Mouse (Mus musculus) G1E (cell line): ENCODE data around the gene Insl3. TPM values are rescaled to one million over a fixed set of nuclear protein-coding genes. Genes with fewer than 3 reads are reported as not detected.

ENCODE experiments used
- ATAC-seq: 2 replicates; pipeline ENCODE4 v1.8.0; 2016; ENCODE audit warnings: mild to moderate bottlenecking; ENCODE audit not compliant: insufficient number of reproducible peaks, poor library complexity, low FRiP score, severe bottlenecking; ENCODE audit errors: extremely low read depth
- DNase-seq: peaks from one replicate; pipeline ENCODE4 v3.0.0; 2012; ENCODE audit warnings: low spot score
- H3K27me3 ChIP-seq: 2 replicates; pipeline ENCODE4 v1.6.1; 2012; ENCODE audit warnings: mild to moderate bottlenecking, low read length, inconsistent platforms; ENCODE audit not compliant: insufficient read depth
- H3K36me3 ChIP-seq: replicated peaks from 2 replicates; pipeline ENCODE3; 2012; ENCODE audit warnings: mild to moderate bottlenecking, inconsistent platforms
- H3K4me1 ChIP-seq: 2 replicates; pipeline ENCODE4 v1.6.1; 2012; ENCODE audit warnings: low read depth, low read length, inconsistent platforms, mixed read lengths; ENCODE audit not compliant: insufficient read depth
- H3K4me3 ChIP-seq: 2 replicates; pipeline ENCODE4 v1.5.1; 2012; ENCODE audit warnings: low read depth, mild to moderate bottlenecking, inconsistent platforms, low read length, moderate library complexity, mixed read lengths
- H3K9me3 ChIP-seq: replicated peaks from 2 replicates; pipeline ENCODE4 v1.6.1; 2012; ENCODE audit warnings: inconsistent platforms
- CTCF ChIP-seq: IDR thresholded peaks from 2 replicates; pipeline ENCODE4 v1.5.1; 2012; ENCODE audit warnings: low read depth, low read length, inconsistent platforms, mixed read lengths
- GATA1 ChIP-seq: IDR thresholded peaks from 2 replicates; pipeline ENCODE4 v1.6.1; 2012; ENCODE audit warnings: borderline replicate concordance, low read length, inconsistent platforms, mixed read lengths
- GATA2 ChIP-seq: IDR thresholded peaks from 2 replicates; pipeline ENCODE4 v1.6.1; 2012; ENCODE audit warnings: low read depth, low read length, inconsistent platforms, borderline replicate concordance
- POLR2AphosphoS5 ChIP-seq: IDR thresholded peaks from 2 replicates; pipeline ENCODE4 v1.6.1; 2012; ENCODE audit warnings: low read depth, low read length, inconsistent platforms; ENCODE audit not compliant: insufficient replicate concordance
- TAL1 ChIP-seq: conservative IDR thresholded peaks from 2 replicates; pipeline ENCODE4 v1.6.1; 2012; ENCODE audit warnings: low read depth, low read length, inconsistent platforms, mixed read lengths
- polyA plus RNA-seq: library from polyadenylated mRNA; stranded (reverse); fragments of >175 nt; gene quantifications from 2 replicates; pipeline ENCODE4 v1.2.3, GENCODE M21; 2012
- total RNA-seq, 2 experiments: library from RNA; stranded (forward) in 1 of 2; stranded (reverse) in 1 of 2; fragments of 200-1000 nt in 1 of 2; fragments of >200 nt in 1 of 2; fragmentation: Nextera tagmentation in 1 of 2; gene quantifications; 2 replicates each; pipeline ENCODE4 v1.2.3; 2014 to 2017

Gene Insl3
- total and polyA plus RNA-seq, 3 experiments: 2.7 to 35.3 (median 3.4) TPM

DNA sequence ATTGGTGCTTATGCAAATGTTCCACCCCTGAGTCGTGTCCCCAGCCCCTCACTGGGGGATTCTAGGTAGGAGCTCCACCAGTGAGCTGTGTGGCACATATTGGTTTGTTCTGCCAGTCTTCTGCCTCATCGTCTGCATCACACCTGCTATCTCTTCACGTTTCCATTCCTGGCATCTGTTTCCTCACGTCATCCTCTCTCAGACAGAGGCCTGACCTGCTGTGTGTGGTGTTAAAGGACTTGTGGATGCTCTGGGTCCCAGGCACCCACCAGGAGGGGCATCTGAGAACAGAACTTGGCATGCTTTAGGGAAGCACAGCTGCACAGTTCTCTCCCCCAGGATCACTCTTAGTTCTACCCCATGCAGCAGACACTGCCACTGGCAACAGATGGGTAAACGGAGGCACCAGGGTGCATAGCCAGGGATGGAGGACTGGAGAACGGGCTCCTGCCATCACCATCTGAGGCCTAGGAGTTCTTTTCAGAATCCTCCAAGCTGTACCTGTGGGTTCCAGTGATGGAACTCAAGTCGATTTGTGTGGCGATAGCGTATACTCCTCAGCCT lies 13.5 kb upstream of the Insl3 start:
- Histone ChIP-seq H3K4me3 (peak overlapping the region; percentile 82; the same call in 1 of the 2 replicates), H3K27me3 (peaks cover 7% of the 10 kb centered on the region; the same call in 1 of the 2 replicates), H3K36me3 (peaks cover 34% of the 10 kb centered on the region), H3K4me1 (peaks cover 52% of the 10 kb centered on the region), H3K9me3 (peaks cover 15% of the 10 kb centered on the region)
- DNase-seq (no peak), ATAC-seq (no peak)
- TF ChIP-seq CTCF: no peak
- TF ChIP-seq POLR2AphosphoS5: no peak
- TF ChIP-seq TAL1: no peak
- TF ChIP-seq GATA1: no peak
- no peak for TF ChIP-seq GATA2

DNA sequence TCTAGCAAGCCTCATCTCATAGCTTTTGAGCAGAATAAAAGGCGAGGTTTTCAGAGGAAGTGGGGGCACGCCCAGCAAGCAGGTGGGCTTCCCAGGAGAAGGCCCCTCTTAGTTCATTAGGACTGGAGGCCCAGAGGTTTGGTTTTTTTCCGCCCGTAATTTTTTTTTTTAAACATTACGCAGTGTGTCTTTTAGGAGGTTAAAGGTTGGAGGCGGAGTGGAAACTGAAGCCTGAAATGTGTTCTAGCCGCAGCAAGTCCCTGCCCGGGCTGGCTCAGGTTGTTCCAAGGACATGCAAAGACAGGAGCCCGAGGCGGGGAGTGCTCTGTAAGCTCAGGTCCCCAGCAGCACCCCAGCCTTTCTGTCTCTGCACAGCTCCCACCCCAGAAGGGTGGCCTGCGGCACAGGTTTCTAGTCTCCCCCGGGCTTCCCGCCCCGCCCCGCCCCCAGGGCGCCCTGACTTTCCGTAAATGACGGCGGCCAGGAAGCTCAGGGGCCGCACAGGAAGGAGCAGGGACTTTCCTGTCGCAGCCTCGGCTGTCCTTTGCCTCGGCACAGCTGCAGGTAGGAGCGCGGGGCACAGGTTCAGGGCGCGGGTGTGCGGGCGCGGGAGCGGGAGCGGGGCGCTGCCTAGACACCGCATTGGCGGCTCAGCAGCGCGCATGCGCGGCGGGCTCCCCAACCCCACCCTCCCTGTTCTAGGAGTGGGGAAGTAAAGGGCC lies 12.8 kb upstream of the Insl3 start, which contains the start of gene Jak3:
TSS of gene Jak3 (plus strand) at position 277 of the 722 bp plus-strand sequence.
- Histone ChIP-seq H3K4me3 (peak within 1 kb of the TSS; percentile 82), H3K36me3 (peaks cover 40% of the 10 kb centered on the region), H3K27me3 (peaks cover 2% of the 10 kb centered on the region; the same call in 1 of the 2 replicates), H3K9me3 (peaks cover 15% of the 10 kb centered on the region), H3K4me1 (peaks cover 46% of the 10 kb centered on the region)
- ATAC-seq: no peak
- peak; percentile 87 for DNase-seq
- TF ChIP-seq CTCF: no peak
- no peak for TF ChIP-seq GATA1
- no peak for TF ChIP-seq POLR2AphosphoS5
- TF ChIP-seq GATA2: no peak
- no peak for TF ChIP-seq TAL1

DNA sequence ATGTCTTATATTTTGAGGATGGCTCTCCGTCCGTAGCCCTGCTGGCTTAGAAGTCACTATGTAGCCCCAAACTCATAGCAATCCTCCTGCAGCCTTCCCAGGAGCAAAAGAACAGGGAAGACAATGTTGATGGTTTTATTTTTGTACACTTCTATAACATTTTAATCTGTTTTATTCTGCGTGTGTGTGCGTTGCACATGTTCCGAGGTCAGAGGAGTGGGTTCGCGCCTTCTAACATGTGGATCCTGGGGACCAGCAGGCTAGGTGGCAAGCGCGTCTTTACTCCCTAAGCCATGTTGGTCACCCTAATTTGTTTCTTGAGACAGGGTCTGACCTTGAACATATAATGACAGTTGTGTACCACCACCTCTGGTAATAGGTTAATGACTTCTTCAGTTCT lies 12.2 kb upstream of the Insl3 start:
- peaks cover 15% of the 10 kb centered on the region for H3K9me3 ChIP-seq
- H3K4me3 ChIP-seq: peak overlapping the region; percentile 82
- DNase-seq: no peak
- peaks cover 41% of the 10 kb centered on the region for H3K4me1 ChIP-seq
- no peak for ATAC-seq
- TF ChIP-seq GATA2: no peak
- TF ChIP-seq CTCF: no peak
- TF ChIP-seq TAL1: no peak
- TF ChIP-seq POLR2AphosphoS5: no peak
- no peak for TF ChIP-seq GATA1
- peaks cover 46% of the 10 kb centered on the region for H3K36me3 ChIP-seq
- H3K27me3 ChIP-seq: no peaks in the 10 kb centered on the region

DNA sequence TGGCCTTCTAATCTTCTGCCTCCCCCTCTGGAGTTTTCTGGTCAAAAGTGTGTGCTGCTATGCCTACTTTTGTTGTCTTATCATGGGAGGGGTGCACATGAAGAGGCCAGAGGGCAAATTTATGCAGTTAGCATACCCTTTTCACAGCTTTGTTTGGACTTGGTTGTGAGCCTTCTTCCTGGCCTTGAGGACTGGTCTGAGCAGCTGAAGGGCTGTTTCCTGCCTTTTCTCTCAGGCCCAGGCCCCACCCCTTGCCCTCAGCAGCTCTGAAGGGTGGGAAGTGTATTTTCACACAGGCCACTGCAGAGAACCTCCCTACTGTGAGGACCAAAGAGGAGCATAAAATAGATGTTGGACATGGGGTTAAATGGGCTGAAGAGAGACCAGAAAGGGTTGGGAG lies 11.5 kb upstream of the Insl3 start:
- TF ChIP-seq POLR2AphosphoS5 (no peak), CTCF (no peak), GATA1 (no peak), GATA2 (no peak), TAL1 (no peak)
- peak; percentile 39 for DNase-seq
- Histone ChIP-seq H3K27me3 (no peaks in the 10 kb centered on the region), H3K4me3 (peak overlapping the region; percentile 20; the same call in 1 of the 2 replicates), H3K4me1 (peaks cover 33% of the 10 kb centered on the region), H3K36me3 (peaks cover 54% of the 10 kb centered on the region), H3K9me3 (peaks cover 15% of the 10 kb centered on the region)
- ATAC-seq: no peak

DNA sequence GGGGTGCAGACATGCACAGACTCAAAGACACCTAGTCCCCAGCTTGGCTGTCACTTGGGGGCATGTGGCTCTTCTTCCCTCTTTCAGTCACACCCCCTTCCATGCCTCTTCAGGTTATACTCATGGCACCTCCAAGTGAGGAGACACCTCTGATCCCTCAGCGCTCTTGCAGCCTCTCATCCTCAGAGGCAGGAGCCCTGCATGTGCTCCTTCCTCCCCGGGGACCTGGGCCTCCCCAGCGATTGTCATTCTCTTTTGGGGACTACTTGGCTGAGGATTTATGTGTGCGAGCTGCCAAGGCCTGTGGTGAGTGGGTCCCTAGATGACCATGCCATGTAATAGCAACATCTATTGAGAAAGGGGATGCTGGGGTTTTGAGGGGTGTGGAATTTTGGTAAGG lies 10.8 kb upstream of the Insl3 start:
- H3K4me1 ChIP-seq: peaks cover 30% of the 10 kb centered on the region

DNA sequence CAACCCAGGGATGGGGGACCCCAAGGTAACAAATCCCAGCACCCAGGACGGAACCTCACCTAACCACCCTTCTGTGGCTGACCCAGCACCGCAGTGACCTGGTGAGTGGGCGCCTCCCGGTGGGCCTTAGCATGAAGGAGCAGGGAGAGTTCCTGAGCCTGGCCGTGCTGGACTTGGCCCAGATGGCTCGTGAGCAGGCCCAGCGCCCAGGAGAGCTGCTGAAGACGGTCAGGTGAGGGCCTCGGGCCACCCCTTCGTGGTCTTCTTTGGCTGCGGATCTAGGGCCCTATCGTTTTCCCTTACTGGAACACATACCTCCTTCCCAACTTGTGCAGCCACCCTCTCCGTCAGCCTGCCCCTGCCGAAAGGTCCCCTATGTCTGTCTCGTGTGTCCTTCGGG lies 9.9 kb upstream of the Insl3 start:
- no peak for TF ChIP-seq GATA2
- TF ChIP-seq POLR2AphosphoS5: no peak
- TF ChIP-seq GATA1: no peak
- TF ChIP-seq CTCF: no peak
- no peak for TF ChIP-seq TAL1
- H3K4me3 ChIP-seq: peak overlapping the region; percentile 9; the same call in 1 of the 2 replicates
- no peak for ATAC-seq
- no peaks in the 10 kb centered on the region for H3K27me3 ChIP-seq
- H3K36me3 ChIP-seq: peaks cover 69% of the 10 kb centered on the region
- H3K4me1 ChIP-seq: peaks cover 30% of the 10 kb centered on the region
- peaks cover 15% of the 10 kb centered on the region for H3K9me3 ChIP-seq
- DNase-seq: no peak

More for the DNA sequence above, 10.8 kb upstream of the Insl3 start:
- H3K9me3 ChIP-seq: peaks cover 15% of the 10 kb centered on the region
- TF ChIP-seq POLR2AphosphoS5 (no peak), GATA1 (no peak), CTCF (no peak), GATA2 (no peak), TAL1 (no peak)
- DNase-seq (no peak), ATAC-seq (no peak)
- peaks cover 60% of the 10 kb centered on the region for H3K36me3 ChIP-seq
- H3K4me3 ChIP-seq: no peak overlapping the region
- H3K27me3 ChIP-seq: no peaks in the 10 kb centered on the region
